Mouse (Mus musculus) kidney, adult 2 months (tissue): ENCODE data around the gene Susd3.

ENCODE experiments used
- CTCF ChIP-seq: fragments of 200-500 bp; conservative IDR thresholded peaks from 2 replicates; pipeline ENCODE4 v1.5.1; 2011; ENCODE audit warnings: low read depth, mild to moderate bottlenecking, control low read depth, low read length, moderate library complexity, mixed read lengths; ENCODE audit not compliant: insufficient read depth, insufficient read length
- POLR2A ChIP-seq: fragments of 200-500 bp; IDR thresholded peaks from one replicate; pipeline ENCODE4 v1.6.1; 2011; ENCODE audit warnings: low read depth, low read length, control low read depth

DNA sequence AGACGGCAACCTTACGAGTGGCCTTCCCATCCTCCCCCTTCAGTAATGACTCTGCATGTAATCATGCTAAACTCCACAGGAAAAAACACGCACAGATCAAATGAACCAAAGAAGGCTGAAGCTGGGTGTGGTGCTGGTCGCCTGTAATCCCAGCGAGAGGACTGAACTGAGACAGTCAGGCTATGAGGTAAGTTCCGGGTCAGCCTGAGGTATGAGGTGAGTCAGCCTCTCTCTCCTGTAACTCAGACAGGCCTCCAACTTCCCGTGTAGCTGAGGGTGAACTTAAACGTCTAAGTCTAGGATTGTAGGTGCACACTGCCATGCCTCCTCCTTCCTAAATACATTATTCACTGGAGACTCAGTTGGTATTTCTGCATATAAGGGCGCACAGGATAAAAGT is 45.6 kb upstream of the Susd3 start:
- TF ChIP-seq CTCF (no peak), POLR2A (no peak)
